Mouse (Mus musculus): ENCODE results near the gene Prkcz. TPM values are rescaled to one million over a fixed set of nuclear protein-coding genes. Genes with fewer than 3 reads are reported as not detected.
A peak's percentile ranks its signal among the peaks of the same experiment; 100 is the strongest.

Gene Prkcz
- total RNA-seq, 2 experiments from 2014 or later = 1.1 to 2.1 TPM

- intact Hi-C loops (cut with DNase I) = no loop called here
- peak; percentile 30 for DNase-seq
- TF ChIP-seq CTCF (IDR thresholded peaks at IDR 0.05) = no peak
- Histone ChIP-seq H3K4me3 (no peak overlapping the region), H3K27ac (no peak overlapping the region)
Observed at GRCm38 (mm10) chr4:155242292-155242691, 118.9 kb downstream of the Prkcz start.

GRCm38 (mm10) chr4:155241789-155242188 lies 119.4 kb downstream of the Prkcz start:
- no peak overlapping the region for H3K27ac ChIP-seq
- peak; percentile 14 for DNase-seq
- TF ChIP-seq CTCF (IDR thresholded peaks at IDR 0.05) = no peak
- intact Hi-C loops (cut with DNase I) = no loop called here
- H3K4me3 ChIP-seq = no peak overlapping the region

GRCm38 (mm10) chr4:155239494-155239893 lies 121.7 kb downstream of the Prkcz start:
- intact Hi-C loops (cut with DNase I) = no loop called here
- peak; percentile 8 for DNase-seq
- no peak overlapping the region for H3K4me3 ChIP-seq
- peak overlapping the region; percentile 28; the same call in 1 of the 2 replicates for H3K27ac ChIP-seq
- no peak for TF ChIP-seq CTCF (IDR thresholded peaks at IDR 0.05)

- peak; percentile 73 for DNase-seq
- TF ChIP-seq CTCF (IDR thresholded peaks at IDR 0.05) = no peak
- intact Hi-C loops (cut with DNase I) = no loop called here
- Histone ChIP-seq H3K4me3 (no peak overlapping the region), H3K27ac (peak overlapping the region; percentile 91)
Observed at GRCm38 (mm10) chr4:155238276-155238675, 122.9 kb downstream of the Prkcz start.

GRCm38 (mm10) chr4:155236737-155237385 lies 124.3 kb downstream of the Prkcz start:
- H3K27ac ChIP-seq = peak overlapping the region; percentile 91
- H3K4me3 ChIP-seq = no peak overlapping the region
- no peak for TF ChIP-seq CTCF (IDR thresholded peaks at IDR 0.05)
- DNase-seq = peak; percentile 16
- intact Hi-C loops (cut with DNase I) = no loop called here

GRCm38 (mm10) chr4:155235311-155236119 lies 125.6 kb downstream of the Prkcz start:
- intact Hi-C loops (cut with DNase I) = no loop called here
- peak overlapping the region; percentile 63 for H3K4me3 ChIP-seq
- peak overlapping the region; percentile 91 for H3K27ac ChIP-seq
- TF ChIP-seq CTCF (IDR thresholded peaks at IDR 0.05) = no peak; the same call in 1 of the 2 replicates
- DNase-seq = peak; percentile 91

GRCm38 (mm10) chr4:155234371-155235310 lies 126.5 kb downstream of the Prkcz start:
- intact Hi-C loops (cut with DNase I) = no loop called here
- H3K4me3 ChIP-seq = peak overlapping the region; percentile 63

GRCm38 (mm10) chr4:155233878-155234277 lies 127.3 kb downstream of the Prkcz start:
- peak; percentile 87 for DNase-seq
- TF ChIP-seq CTCF (IDR thresholded peaks at IDR 0.05) = 0 out of 2 replicates have a peak, but pooled peaks have one; percentile 3
- peak overlapping the region; percentile 63 for H3K4me3 ChIP-seq
- intact Hi-C loops (cut with DNase I) = no loop called here
- H3K27ac ChIP-seq = peak overlapping the region; percentile 91

More at GRCm38 (mm10) chr4:155234371-155235310, 126.5 kb downstream of the Prkcz start:
- peak overlapping the region; percentile 91 for H3K27ac ChIP-seq
- TF ChIP-seq CTCF (IDR thresholded peaks at IDR 0.05) = no peak
- peak; percentile 46 for DNase-seq

- intact Hi-C loops (cut with DNase I) = no loop called here
- no peak for TF ChIP-seq CTCF (IDR thresholded peaks at IDR 0.05)
- Histone ChIP-seq H3K4me3 (no peak overlapping the region), H3K27ac (no peak overlapping the region)
- DNase-seq = no peak
Observed at GRCm38 (mm10) chr4:155228461-155228860, 132.7 kb downstream of the Prkcz start.

GRCm38 (mm10) chr4:155227986-155228385 lies 133.2 kb downstream of the Prkcz start:
- intact Hi-C loops (cut with DNase I) = no loop called here
- Histone ChIP-seq H3K4me3 (no peak overlapping the region), H3K27ac (no peak overlapping the region)
- no peak for DNase-seq
- no peak for TF ChIP-seq CTCF (IDR thresholded peaks at IDR 0.05)

GRCm38 (mm10) chr4:155225918-155226317 lies 135.2 kb downstream of the Prkcz start:
- Histone ChIP-seq H3K27ac (no peak overlapping the region), H3K4me3 (no peak overlapping the region)
- DNase-seq = no peak
- intact Hi-C loops (cut with DNase I) = no loop called here
- no peak for TF ChIP-seq CTCF (IDR thresholded peaks at IDR 0.05)

Data from gastrocnemius, adult 2 months (tissue).